Mouse (Mus musculus): ENCODE measurements around the gene H2-Eb2. TPM values are rescaled to one million over a fixed set of nuclear protein-coding genes. Genes with fewer than 3 reads are reported as not detected.

Gene H2-Eb2
- polyA plus RNA-seq, 1 experiment from 2014 or later: 0.09 TPM

DNA sequence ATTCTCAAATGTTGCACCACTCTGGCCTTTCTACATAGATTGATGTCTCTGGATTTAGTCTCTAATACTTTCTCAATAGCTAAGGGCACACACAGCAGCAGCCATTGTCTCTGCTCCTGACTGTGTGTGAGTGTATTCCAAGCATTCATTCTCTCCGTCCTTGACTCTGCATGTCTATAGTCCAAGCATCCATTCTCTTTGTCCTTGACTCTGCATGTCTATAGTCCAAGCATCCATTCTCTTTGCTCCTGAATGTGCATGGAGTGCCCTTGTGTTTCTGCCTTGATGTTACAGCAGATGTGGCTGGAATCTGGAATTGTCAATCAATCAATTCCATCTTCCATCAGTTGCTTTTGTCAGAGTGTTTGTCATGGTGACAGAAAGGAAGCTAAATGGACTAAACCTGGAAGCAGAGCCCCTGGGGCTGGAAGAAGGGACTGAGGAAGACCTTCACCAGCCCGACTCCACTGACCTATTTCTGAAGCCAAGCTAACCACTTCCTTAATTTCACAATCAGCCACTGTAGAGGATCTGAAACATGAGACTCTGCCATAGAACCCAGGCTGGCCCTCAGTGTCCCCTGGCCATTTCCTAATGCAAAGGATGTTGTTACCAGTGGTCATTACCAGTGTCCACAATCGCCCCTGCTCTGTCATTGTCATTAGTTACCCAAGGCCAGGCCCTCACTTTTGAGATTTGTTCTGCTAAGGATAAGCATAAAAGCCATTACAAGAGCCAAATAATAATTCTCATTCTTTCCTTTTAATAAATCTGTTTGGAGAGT is 15.3 kb downstream of the H2-Eb2 start:
- WGBS: 67% methylated on average over 3 of the region's 3 CpGs
- H3K36me3 ChIP-seq (ENCODE audit: control insufficient read depth, insufficient read depth, low read length): no peaks in the 10 kb centered on the region
- no peak overlapping the region for H3K27ac ChIP-seq (ENCODE audit: low read depth, low read length)
- no peak overlapping the region for H3K4me3 ChIP-seq (ENCODE audit: low read length)
- no peak for ATAC-seq (ENCODE audit: low FRiP score, low TSS enrichment)
- no peaks in the 10 kb centered on the region for H3K9me3 ChIP-seq (ENCODE audit: control insufficient read depth, low read length)
- H3K4me2 ChIP-seq (replicated peaks; ENCODE audit: low read depth, low read length): no peak overlapping the region
- H3K27me3 ChIP-seq (ENCODE audit: control insufficient read depth, insufficient read depth, low read length): no peaks in the 10 kb centered on the region
- H3K4me1 ChIP-seq (ENCODE audit: control insufficient read depth, insufficient read depth, low read length): no peaks in the 10 kb centered on the region
- H3K9ac ChIP-seq (ENCODE audit: low read depth, low read length): no peak overlapping the region

DNA sequence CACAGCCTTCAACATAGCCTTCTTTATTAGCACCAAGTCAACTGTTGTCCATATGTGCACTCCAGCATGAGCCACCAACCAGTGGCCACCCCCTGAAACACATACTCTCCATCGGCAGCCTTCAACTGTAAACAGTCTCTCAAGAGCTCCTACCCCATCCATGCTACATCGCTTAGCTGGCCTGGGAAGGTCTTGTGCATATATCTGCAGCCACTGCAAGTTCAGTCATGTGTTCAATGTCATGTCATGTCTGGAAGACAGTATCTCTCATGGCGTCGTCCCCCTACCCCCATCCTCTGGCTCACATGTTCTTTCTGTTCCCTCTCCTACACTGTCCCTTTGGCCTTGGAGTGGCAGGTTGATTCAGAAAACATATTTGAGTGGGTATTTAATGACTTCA is 19.4 kb downstream of the H2-Eb2 start:
- WGBS: 86% methylated on average over 4 of the region's 4 CpGs
- H3K36me3 ChIP-seq (ENCODE audit: control insufficient read depth, insufficient read depth, low read length): no peaks in the 10 kb centered on the region
- ATAC-seq (ENCODE audit: low FRiP score, low TSS enrichment): no peak
- H3K9me3 ChIP-seq (ENCODE audit: control insufficient read depth, low read length): no peaks in the 10 kb centered on the region
- no peak overlapping the region for H3K27ac ChIP-seq (ENCODE audit: low read depth, low read length)
- no peaks in the 10 kb centered on the region for H3K4me1 ChIP-seq (ENCODE audit: control insufficient read depth, insufficient read depth, low read length)
- H3K4me3 ChIP-seq (ENCODE audit: low read length): no peak overlapping the region
- H3K9ac ChIP-seq (ENCODE audit: low read depth, low read length): no peak overlapping the region
- no peaks in the 10 kb centered on the region for H3K27me3 ChIP-seq (ENCODE audit: control insufficient read depth, insufficient read depth, low read length)
- H3K4me2 ChIP-seq (replicated peaks; ENCODE audit: low read depth, low read length): no peak overlapping the region

GRCm38 (mm10) chr17:34345486-34345885 is 20.0 kb downstream of the H2-Eb2 start:
- Histone ChIP-seq H3K9me3 (ENCODE audit: control insufficient read depth, low read length) (no peaks in the 10 kb centered on the region), H3K27me3 (ENCODE audit: control insufficient read depth, insufficient read depth, low read length) (no peaks in the 10 kb centered on the region), H3K36me3 (ENCODE audit: control insufficient read depth, insufficient read depth, low read length) (no peaks in the 10 kb centered on the region), H3K4me3 (ENCODE audit: low read length) (no peak overlapping the region), H3K4me1 (ENCODE audit: control insufficient read depth, insufficient read depth, low read length) (no peaks in the 10 kb centered on the region), H3K4me2 (replicated peaks; ENCODE audit: low read depth, low read length) (no peak overlapping the region), H3K27ac (ENCODE audit: low read depth, low read length) (no peak overlapping the region), H3K9ac (ENCODE audit: low read depth, low read length) (no peak overlapping the region)
- ATAC-seq (ENCODE audit: low FRiP score, low TSS enrichment): no peak
- WGBS: 84% methylated on average over 7 of the region's 7 CpGs

DNA sequence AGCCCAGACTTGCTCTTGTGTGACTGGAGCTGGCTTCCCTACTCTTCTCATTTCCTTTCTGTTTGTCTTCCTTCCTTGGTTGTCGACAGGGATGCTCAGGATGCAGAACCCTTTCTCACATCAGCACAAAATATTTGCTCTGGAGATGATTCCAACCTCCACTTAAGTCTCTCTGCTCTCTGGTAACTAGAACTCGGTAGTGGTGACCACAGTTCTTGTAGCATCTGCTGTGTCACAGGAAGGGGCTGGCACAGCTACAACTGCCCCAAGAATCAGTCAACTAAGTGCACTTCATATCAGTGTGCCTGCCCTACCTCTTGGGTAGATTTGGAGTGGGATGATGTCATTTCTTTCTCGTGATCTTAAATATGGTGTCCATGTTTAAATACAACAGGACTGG is 20.6 kb downstream of the H2-Eb2 start:
- Histone ChIP-seq H3K36me3 (ENCODE audit: control insufficient read depth, insufficient read depth, low read length) (no peaks in the 10 kb centered on the region), H3K4me3 (ENCODE audit: low read length) (no peak overlapping the region), H3K4me2 (replicated peaks; ENCODE audit: low read depth, low read length) (no peak overlapping the region), H3K27me3 (ENCODE audit: control insufficient read depth, insufficient read depth, low read length) (no peaks in the 10 kb centered on the region), H3K4me1 (ENCODE audit: control insufficient read depth, insufficient read depth, low read length) (no peaks in the 10 kb centered on the region), H3K9ac (ENCODE audit: low read depth, low read length) (no peak overlapping the region), H3K9me3 (ENCODE audit: control insufficient read depth, low read length) (no peaks in the 10 kb centered on the region), H3K27ac (ENCODE audit: low read depth, low read length) (no peak overlapping the region)
- 80% methylated on average over 3 of the region's 3 CpGs for WGBS
- ATAC-seq (ENCODE audit: low FRiP score, low TSS enrichment): no peak

DNA sequence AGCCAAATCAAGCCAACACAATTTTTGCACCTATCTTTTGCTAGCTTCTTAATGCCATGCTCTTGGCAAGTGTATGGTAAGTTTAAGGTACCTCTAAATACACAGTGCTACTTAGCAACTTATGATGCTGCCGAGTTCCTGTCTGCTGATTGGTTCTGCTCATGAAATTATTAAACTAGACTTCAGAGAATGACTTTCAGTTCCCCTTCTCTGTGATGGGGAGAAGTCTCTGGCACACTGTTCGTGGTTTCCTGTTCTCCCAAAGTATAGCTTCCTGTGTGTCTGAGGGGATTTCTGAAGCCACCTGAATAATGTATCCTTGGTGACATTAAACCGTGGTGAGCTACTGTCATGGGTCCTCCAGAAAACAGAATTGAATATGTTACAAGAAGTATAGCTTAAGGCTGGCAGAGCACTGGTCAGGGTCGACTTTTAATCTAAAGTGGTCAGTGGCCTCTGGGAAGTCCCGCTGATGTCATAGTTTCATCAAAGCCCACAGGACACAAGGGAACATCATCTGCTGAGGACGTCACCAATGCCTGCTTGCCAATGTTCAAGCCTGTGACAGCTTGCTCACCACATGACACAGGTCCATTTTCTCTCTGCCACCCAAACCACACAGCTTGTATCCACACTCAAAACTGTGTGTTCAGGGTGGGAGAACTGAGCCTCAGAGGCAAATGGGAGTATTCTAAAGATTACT is 22.3 kb downstream of the H2-Eb2 start:
- H3K4me3 ChIP-seq (ENCODE audit: low read length): no peak overlapping the region
- H3K4me1 ChIP-seq (ENCODE audit: control insufficient read depth, insufficient read depth, low read length): no peaks in the 10 kb centered on the region
- no peaks in the 10 kb centered on the region for H3K27me3 ChIP-seq (ENCODE audit: control insufficient read depth, insufficient read depth, low read length)
- H3K27ac ChIP-seq (ENCODE audit: low read depth, low read length): no peak overlapping the region
- no peak overlapping the region for H3K4me2 ChIP-seq (replicated peaks; ENCODE audit: low read depth, low read length)
- ATAC-seq (ENCODE audit: low FRiP score, low TSS enrichment): no peak
- H3K36me3 ChIP-seq (ENCODE audit: control insufficient read depth, insufficient read depth, low read length): no peaks in the 10 kb centered on the region
- 73% methylated on average over 6 of the region's 6 CpGs for WGBS
- H3K9ac ChIP-seq (ENCODE audit: low read depth, low read length): no peak overlapping the region
- H3K9me3 ChIP-seq (ENCODE audit: control insufficient read depth, low read length): 0 out of 2 replicates have a peak, but pooled peaks cover 2% of the 10 kb centered on the region

- 3% methylated on average over 4 of the region's 4 CpGs for WGBS
- Histone ChIP-seq H3K9me3 (ENCODE audit: control insufficient read depth, low read length) (0 out of 2 replicates have a peak, but pooled peaks cover 2% of the 10 kb centered on the region), H3K9ac (ENCODE audit: low read depth, low read length) (no peak overlapping the region), H3K4me2 (replicated peaks; ENCODE audit: low read depth, low read length) (no peak overlapping the region), H3K4me1 (ENCODE audit: control insufficient read depth, insufficient read depth, low read length) (no peaks in the 10 kb centered on the region), H3K4me3 (ENCODE audit: low read length) (no peak overlapping the region), H3K36me3 (ENCODE audit: control insufficient read depth, insufficient read depth, low read length) (no peaks in the 10 kb centered on the region), H3K27me3 (ENCODE audit: control insufficient read depth, insufficient read depth, low read length) (no peaks in the 10 kb centered on the region), H3K27ac (ENCODE audit: low read depth, low read length) (no peak overlapping the region)
- ATAC-seq (ENCODE audit: low FRiP score, low TSS enrichment): 0 out of 2 replicates have a peak, but pooled peaks have one; percentile 20
Measured at GRCm38 (mm10) chr17:34349429-34349828, 24.0 kb downstream of the H2-Eb2 start.

DNA sequence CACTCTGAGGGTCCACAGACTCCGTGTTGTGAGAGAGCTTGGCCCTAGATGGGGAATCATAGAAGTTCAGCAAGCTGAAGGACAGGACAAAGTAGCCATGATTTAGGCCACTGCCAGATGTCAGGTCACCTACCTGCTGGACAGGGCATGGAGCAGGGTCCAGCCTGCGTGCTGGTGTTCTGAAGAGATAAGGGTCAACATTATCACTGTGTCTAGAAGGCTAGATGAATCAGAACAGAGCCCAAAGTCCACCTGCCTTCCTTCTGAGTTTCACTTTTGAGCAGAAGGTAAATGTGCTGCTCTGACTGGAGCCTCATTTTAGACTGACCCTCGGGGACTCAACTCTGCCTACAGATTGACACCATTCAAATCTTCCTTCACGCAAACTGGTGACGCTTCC is 29.1 kb downstream of the H2-Eb2 start, which contains the start of gene Btnl2:
Gene Btnl2, plus strand, starts transcription at position 284 of the 400 bp plus-strand sequence.
- Histone ChIP-seq H3K9me3 (ENCODE audit: control insufficient read depth, low read length) (0 out of 2 replicates have a peak, but pooled peaks cover 2% of the 10 kb centered on the region), H3K9ac (ENCODE audit: low read depth, low read length) (no peak within 1 kb of the TSS), H3K4me1 (ENCODE audit: control insufficient read depth, insufficient read depth, low read length) (no peaks in the 10 kb centered on the region), H3K4me3 (ENCODE audit: low read length) (no peak within 1 kb of the TSS), H3K27ac (ENCODE audit: low read depth, low read length) (no peak within 1 kb of the TSS), H3K4me2 (replicated peaks; ENCODE audit: low read depth, low read length) (no peak within 1 kb of the TSS), H3K36me3 (ENCODE audit: control insufficient read depth, insufficient read depth, low read length) (no peaks in the 10 kb centered on the region), H3K27me3 (ENCODE audit: control insufficient read depth, insufficient read depth, low read length) (no peaks in the 10 kb centered on the region)
- ATAC-seq (ENCODE audit: low FRiP score, low TSS enrichment): no peak
- 91% methylated on average over 5 of the region's 5 CpGs for WGBS

- Histone ChIP-seq H3K27me3 (ENCODE audit: control insufficient read depth, insufficient read depth, low read length) (no peaks in the 10 kb centered on the region), H3K36me3 (ENCODE audit: control insufficient read depth, insufficient read depth, low read length) (no peaks in the 10 kb centered on the region), H3K4me2 (replicated peaks; ENCODE audit: low read depth, low read length) (no peak overlapping the region), H3K4me1 (ENCODE audit: control insufficient read depth, insufficient read depth, low read length) (no peaks in the 10 kb centered on the region), H3K4me3 (ENCODE audit: low read length) (no peak overlapping the region), H3K27ac (ENCODE audit: low read depth, low read length) (no peak overlapping the region), H3K9ac (ENCODE audit: low read depth, low read length) (no peak overlapping the region), H3K9me3 (ENCODE audit: control insufficient read depth, low read length) (0 out of 2 replicates have a peak, but pooled peaks cover 2% of the 10 kb centered on the region)
- 71% methylated on average over 1 of the region's 1 CpGs for WGBS
- no peak for ATAC-seq (ENCODE audit: low FRiP score, low TSS enrichment)
Measured at GRCm38 (mm10) chr17:34354940-34355339, 29.5 kb downstream of the H2-Eb2 start.

GRCm38 (mm10) chr17:34362954-34363546 is 37.6 kb downstream of the H2-Eb2 start:
- no peaks in the 10 kb centered on the region for H3K4me1 ChIP-seq (ENCODE audit: control insufficient read depth, insufficient read depth, low read length)
- no peaks in the 10 kb centered on the region for H3K9me3 ChIP-seq (ENCODE audit: control insufficient read depth, low read length)
- no peak for ATAC-seq (ENCODE audit: low FRiP score, low TSS enrichment)
- no peak overlapping the region for H3K4me3 ChIP-seq (ENCODE audit: low read length)
- no peak overlapping the region for H3K9ac ChIP-seq (ENCODE audit: low read depth, low read length)
- H3K27me3 ChIP-seq (ENCODE audit: control insufficient read depth, insufficient read depth, low read length): no peaks in the 10 kb centered on the region
- WGBS: 84% methylated on average over 15 of the region's 15 CpGs
- no peak overlapping the region for H3K4me2 ChIP-seq (replicated peaks; ENCODE audit: low read depth, low read length)
- H3K36me3 ChIP-seq (ENCODE audit: control insufficient read depth, insufficient read depth, low read length): no peaks in the 10 kb centered on the region
- H3K27ac ChIP-seq (ENCODE audit: low read depth, low read length): no peak overlapping the region
